Mouse (Mus musculus): ENCODE data around the gene Gm28230.

GRCm38 (mm10) chr2:74685059-74685603 lies 41.4 kb upstream of the Gm28230 start:
- TF ChIP-seq CTCF (IDR thresholded peaks at IDR 0.05; ENCODE audit: low read depth) (no peak), EP300 (IDR thresholded peaks at IDR 0.05; ENCODE audit: low read depth) (no peak)
